Mouse (Mus musculus): ENCODE results near the gene Dis3l.

Dis3l gene

DNA sequence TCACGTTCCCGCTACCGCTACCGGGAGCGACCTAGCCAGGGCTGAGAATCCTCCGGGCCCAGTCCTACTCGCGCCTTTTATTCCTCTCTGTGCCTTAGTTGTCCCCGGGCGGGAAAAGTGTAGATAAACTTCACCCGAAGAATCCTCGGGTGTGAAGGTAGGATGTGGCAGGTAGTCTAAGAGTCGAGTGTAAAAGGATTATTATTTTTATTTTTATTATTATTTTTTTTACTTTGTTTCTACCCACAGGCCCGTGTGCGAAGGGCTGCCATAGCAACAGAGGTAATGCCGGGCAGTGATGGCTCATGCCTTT, at the start of gene Dis3l:
Gene Dis3l (minus strand): TSS at position 35 of the 313 bp plus-strand sequence.
- DNase-seq = no peak

DNA sequence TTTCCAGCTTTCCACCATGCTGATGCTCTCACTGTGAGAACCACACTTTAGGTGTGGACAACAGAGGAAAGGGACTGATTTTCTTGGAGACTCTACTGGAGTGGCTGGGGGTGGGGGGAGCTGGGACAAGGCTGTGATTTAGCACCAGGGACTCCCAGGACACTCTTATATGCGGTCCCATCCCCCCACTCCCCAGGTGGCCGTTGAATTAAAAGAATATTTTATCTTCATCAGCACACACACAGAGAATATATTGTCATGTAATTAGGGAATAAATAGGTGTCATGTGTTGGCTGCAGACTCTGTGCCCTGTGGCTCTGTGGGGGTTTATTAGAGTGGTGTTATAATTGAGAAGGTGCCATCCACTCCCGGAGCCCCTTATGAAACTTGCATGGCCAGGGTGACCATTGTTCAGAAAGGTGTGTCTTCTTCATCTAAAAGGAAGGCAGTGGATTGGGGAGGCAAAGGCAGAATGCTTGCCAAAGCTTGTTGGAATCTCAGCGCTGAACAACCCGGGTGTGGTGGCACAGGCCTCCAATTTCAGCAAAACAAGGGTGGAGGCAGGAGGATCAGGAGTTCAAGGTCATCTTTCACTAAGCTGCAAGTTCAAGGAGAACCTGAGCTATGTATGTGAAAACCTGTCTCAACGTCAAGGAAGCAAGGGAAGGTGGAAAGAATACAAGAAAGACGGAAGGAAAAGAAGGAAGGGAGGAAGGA, 48.6 kb upstream of the Dis3l start:
- DNase-seq = no peak

DNA sequence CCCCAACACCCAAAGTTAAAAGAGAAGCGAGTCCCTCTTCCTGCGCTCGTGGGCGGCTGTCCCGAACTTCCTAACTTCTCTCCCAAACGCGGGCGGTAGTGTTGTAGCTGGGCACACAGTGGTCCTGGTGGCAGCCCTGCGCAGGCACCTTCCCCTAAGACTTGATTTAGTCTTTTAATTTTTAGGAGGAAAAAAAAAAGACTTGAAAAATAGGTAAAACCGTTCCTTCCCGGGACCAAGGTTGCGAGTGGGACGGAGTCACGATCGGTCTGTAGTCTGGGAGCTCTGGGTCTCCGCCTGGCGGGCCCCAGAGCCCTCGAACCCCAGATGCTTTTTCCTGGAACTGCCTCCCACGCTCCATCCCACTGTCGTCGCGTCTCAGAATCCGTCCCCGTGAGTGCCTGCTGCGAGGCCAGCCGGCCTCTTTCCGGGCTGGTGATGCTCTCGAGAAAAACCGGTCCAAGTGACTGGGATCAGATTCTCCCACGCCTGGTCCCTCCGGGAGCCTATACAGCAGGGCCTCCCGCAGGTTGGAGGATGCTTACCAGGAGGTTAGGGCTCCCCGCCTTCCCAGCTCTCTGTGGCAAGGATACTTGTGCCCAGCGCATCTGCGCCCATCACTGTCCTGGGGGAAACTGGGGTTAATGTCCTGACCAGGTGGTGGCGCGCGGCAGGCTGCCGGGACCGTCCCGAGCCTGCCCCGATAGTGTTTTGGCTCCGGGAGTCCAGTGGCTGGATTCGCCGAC, 45.6 kb upstream of the Dis3l start:
- DNase-seq = peak; percentile 88

DNA sequence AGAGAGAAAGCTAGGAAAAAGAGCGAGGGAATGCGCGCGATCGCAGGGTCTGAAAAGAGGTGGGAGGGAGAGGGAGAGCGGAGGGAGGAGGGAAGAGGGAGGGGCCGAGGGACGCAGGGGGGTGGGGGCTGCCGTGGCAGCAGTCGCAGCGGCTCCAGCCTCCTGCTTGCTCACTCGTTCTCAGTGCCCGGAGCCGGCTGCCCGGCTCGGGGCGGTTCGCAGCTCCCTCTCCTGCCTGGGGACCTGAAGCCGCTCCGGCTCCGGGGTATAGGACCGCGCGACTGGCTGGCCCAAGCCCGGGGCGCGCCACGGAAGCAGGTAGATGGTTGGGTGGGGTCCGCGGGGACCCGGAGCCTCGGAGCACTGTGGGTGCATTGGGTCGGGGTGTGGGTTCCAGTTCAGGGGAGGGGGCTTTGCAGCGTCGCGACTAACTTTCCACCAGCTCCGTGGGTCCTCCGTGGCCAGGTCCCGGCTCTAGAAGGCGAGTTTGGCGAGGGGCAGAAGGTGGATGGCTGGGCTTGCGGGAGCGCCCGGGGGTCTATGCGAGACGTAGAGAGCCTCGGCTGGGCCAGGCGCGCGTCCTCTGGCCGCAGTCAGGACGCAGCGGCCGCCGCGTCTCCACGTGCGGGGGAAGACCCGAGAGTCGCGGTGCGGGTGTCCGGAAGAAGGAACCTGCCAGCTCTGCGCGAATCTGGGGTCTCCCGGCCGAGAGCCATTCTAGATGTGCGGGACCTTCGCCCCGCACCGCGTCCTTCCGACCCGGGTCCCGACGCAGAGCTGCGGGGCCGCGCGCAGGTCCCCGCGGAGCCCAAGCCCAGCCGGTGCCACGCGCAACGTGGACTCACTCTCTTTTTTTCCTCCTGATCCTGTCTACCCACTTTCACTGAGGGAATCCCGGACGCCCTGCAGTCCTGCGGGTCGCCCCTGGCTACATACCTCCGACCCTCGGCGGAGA, 44.7 kb upstream of the Dis3l start, which contains the start of gene Megf11:
Gene Megf11 (plus strand): TSS at position 116 of the 955 bp plus-strand sequence.
- peak; percentile 76 for DNase-seq

DNA sequence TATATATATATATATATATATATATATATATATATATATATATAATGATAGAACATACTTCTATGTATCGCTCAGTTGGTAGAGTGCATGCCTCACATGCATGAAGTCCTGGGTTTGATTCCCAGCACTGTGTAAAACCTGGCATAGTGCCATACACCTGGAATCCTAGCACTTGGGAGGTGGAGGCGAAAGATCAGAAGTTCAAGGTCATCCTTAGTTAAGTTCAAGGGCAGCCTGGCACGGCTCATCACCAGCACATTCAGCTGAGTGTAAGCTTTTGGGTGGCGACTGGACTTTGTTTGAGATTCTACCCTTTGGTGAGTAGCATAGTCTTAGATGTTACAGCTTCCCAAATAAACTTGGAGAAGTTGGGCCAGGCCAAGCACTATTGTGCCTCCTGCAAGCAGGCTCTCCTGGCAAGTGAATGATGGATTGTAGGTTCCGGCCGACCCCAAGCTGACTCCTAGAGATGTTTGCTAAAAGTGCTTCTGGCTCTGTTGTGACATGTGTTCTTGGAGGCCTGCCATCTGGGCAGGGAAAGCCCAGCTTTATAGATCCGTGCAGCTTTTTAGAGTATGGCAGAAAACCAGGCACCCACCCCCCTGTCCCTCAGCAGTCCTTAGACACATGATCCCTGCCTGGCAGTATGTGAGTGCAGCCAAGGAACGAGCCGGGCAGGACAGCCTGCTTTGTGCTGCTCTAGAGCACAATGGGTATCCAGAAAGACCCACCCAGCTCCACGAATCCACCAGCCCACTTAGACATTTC, 42.1 kb upstream of the Dis3l start:
- no peak for DNase-seq

DNA sequence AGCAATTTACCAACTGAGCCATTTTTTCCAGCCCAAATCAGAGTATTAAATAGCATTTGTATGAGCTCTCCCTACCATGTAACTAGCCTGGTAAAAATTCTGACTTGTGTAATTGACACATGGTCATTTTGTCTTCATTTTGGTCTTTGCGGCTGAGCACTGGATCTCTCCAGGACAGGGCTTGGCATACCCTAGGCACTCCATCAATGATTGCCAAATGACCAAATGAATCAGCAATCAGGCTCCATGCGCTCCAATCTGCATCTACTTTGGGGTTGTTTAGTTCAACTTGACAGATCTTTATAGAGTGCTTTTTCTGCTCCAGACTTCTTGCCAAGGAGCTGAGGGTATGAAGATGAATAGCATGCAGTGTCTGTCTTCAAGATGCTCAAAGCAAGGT, 35.3 kb upstream of the Dis3l start:
- DNase-seq = no peak

DNA sequence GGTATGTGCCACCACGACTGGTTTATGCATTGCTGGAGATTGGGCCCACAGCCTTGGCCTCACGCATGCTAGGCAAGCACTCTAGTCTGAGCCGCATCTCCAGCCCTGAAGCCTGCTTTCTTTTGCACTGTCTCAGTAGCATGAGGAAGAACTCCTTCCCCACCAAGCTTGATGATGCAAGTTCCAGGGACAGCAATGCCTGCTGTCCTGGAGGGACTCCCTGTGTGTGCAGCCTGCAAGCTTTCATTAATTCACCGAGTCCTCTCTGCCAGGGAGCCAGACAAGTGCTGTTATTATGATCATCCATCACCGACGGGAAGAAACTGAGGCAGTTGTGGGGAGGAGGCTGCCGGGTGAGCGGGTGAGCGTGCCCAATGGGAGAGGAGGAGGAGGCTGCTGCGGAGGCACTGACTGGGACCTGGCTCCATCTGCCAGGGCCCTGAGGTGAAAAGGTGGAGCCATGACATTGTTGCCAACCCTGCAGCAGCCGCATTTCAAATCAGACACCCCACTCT, 30.3 kb upstream of the Dis3l start:
- no peak for DNase-seq

DNA sequence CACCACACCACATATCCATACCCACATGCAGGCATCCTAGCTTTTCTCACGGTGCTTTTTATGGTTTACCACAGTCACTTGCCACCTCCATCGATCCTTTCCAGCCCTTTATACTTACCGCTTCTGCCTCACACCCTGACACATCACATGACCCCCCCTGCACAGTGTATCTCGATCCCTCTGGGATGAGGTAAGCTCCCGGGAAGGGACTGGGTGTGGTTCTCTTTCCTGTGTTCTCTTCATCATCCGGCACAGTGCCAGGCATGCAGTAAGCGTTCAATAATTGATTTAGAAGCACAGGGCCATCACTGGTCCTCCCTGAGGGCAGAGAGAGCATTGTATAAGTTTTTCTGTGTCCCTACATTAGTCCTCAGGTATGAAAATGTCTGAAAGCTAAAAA, 28.8 kb upstream of the Dis3l start:
- DNase-seq = no peak

DNA sequence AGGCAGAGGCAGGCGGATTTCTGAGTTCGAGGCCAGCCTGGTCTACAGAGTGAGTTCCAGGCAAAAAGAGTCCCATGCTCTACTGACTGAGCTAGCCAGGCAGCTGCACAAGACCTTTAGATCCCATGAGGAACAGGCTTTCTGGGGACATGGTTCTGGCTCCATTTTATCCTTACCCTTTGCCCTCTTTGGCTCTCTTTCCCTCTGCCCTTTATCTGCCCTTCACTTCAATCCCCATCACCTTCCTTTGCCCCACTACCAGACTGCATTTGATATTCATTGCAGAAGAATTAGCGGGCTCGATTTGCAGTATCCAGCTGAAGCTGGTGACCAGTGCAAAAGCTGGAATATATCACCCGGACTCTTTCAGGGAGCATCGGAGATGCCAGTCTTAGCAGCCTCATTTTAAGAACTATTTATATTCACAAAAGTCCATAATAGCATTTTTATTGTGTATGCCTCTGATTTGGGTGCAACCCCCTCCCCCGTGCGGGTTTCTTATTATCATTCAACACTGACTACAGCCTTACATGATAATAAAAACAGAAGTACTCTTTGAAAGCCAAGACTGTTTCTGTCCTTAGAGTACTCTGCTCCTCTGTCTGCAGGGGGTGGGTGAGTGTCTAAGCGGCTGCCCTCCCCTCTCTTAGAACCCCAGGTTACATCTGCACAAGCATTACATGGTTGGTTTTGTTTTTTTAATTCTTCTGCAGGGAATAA, 20.3 kb upstream of the Dis3l start:
- no peak for DNase-seq

DNA sequence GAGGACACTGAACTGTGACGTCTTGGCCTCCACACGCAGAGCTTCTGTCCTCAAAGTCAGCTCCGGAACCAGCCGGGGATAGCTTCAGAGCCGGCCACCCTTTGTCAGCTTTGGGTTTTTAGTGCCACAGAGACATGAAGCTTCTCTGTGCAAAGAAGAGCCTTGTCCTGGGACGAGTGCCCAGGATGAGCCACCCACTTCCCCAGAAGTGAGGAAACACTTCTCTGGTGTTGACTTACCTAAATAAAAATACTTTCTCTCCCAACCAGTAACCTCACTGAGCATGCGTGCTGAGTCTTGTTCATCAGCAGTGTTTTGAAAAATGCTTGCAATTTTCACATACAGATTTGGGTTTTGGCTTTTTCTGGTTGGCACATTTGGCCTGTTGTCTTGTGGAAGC, 14.5 kb upstream of the Dis3l start:
- DNase-seq = no peak

DNA sequence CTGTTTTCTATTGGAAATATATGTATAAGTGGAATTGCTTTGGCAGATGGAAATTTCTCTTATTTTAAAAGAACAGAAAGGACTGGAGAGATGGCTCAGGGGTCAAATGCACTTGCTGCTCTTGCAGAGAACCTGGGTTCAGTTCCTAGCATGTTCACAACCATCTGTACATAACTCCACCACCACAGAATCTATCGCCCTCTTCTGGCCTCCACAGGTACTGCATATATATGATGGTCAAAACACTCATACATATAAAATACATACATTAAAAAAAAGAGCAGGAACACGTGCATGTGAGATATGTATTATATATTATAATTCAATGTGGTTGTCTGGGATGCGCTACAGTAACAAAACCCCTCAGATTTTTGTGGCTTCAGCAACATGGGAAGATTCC, 10.1 kb upstream of the Dis3l start:
- no peak for DNase-seq

DNA sequence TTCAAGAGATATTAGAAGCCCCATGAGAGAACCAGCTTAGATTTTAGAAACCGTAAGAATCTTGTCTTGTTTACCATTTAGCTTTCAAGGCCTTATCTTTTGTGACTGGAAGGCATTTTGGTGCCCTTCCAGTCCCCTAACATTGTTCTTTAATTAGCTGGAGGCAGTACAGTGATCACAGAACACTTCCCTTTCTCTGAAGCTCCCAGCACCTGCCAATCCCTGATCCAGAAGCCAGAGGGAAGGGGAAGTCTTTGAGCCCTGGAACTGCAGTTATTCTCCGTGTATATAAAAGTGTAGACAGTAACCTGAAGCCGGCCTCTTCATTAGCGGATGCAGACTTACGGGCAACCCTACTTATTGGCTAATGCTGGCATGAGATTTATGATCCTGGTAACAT, 8.4 kb upstream of the Dis3l start:
- no peak for DNase-seq

DNA sequence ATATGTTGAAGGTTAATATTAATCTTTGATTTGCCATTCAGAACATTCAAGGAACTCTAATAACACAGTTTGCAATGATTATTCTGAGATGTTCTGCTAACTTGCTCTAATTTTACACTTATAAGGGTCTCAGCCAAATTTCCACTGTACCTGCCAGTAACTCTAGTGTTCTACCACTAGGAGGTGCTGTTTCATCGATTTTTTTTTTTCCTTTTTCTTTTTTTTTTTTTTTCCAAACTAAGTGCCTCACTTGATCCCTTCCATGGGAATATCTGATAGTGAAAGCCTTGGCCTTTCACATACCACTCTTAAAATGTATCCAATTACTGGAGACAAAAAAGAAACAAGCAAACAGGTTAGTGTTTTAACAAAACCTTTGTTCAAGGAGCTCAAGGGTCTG, 6.3 kb upstream of the Dis3l start:
- DNase-seq = no peak

DNA sequence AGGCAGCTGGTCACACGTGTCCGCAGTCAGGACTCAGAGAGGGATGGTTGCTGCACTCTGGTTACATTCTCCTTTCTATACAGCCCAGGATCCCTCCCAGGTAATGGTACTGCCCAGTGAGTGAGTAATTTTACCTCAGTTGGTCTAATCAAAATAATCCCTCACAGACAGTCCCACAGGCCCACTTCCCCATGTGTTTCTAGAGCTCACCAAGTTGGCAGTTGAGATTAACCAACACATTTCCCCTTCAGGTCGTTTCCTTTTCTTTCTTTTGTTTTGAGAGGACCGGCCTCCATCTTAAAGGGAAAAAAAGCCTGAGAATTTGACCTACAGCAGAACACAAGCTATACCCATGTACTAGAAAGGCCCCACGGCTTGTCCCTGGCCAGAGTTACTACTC, 4.8 kb upstream of the Dis3l start:
- DNase-seq = no peak

DNA sequence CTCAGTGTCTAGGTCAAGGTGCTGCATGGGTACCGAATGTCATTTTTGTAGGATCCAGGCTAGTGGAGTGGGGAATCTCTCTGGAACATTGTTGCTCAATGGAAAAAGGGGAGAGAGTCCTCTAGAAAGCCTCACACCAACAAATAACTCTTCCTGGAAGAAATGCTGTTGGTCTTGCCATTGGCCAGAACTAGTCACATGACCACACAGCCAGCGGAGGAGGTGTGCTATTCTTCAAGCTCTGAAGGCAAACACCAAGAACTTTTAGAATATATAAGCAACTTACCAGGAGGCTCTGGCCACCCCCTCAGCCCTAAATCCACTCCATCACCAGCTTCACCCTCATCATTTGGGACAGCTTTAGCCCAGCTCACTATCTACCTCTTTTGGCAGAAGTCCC, 2.6 kb upstream of the Dis3l start:
- no peak for DNase-seq

DNA sequence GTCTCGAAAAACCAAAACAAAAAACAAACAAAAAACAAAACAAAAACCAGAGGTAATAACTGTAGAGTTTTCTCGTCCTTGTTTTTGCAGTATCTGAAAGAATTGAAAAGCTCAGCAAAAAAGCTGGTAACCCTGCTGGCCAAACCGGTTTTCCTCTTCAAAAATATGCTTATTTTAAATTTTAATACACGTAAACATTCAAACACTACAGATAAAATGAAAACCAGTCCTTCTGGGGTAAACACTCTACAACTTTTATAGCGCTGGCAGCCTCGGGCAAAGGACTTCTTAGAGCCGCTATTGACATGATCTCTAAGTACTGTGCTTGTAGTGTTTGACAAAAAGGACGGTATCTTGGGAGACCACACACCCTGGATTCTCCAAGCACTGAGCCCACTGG, 583 bp upstream of the Dis3l start:
- no peak for DNase-seq

DNA sequence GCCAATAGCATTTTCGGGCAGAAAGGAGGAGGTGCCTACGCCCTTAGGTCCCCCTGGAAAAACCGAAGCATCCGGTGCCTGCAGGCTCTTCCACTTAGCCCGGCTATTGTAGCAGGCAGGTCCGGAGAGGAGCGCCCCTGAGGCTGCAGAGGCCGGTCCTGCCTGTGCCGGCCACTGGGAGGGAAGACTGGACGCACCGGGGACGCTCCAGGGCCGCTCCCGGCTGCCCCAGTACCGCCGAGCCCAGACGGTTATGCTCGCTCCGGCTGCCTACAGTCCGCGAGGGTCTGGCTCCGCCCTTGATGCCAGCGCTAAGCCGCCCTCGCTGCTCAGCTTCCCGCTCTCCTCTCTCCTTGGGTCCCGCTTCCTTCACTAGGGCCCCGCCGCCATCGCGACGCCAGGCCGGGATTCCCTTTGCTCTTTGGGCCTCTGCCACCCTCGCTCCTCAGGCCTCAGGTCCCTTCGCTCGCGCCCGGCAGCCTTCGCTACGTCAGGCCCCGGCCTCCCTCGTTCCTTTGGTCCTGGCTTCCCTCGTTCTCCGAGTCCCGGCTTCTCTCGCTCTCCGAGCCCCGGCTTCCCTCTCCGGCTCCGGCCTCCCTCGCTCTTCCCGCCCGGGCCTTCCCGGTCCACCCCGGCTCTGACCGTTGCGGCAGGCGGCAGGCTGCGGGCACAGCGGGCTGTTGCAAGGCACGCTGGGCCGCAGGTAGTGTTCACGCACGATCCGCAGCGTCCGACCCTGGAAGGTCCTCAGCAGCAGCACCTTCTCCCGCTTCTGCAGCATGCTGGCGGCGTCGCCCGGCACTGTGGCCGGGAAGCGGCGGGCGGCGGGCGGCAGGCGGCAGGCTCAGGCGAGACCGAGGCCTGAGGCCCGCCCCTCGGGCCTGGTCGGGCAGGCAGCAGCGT, 486 bp downstream of the Dis3l start:
- DNase-seq = peak; percentile 77

DNA sequence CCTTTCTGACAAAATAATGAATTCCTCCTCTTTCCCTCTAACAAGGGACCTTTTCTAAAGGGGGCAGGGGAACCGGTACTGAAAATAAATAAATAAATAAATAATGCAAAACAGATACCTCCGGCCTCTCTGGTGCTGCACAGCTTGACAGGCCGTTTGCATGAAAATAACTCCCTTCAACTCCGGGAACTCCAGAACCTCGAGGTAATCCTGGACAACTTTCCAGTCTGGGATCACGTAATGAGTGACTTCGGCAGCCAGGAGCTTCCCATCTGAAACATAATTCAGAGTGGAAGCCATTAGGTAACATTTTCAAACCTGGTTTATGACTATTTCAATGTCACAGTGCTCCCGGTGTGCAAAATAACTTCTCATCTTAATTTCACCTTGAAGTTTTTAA, 1.7 kb downstream of the Dis3l start:
- DNase-seq = no peak

DNA sequence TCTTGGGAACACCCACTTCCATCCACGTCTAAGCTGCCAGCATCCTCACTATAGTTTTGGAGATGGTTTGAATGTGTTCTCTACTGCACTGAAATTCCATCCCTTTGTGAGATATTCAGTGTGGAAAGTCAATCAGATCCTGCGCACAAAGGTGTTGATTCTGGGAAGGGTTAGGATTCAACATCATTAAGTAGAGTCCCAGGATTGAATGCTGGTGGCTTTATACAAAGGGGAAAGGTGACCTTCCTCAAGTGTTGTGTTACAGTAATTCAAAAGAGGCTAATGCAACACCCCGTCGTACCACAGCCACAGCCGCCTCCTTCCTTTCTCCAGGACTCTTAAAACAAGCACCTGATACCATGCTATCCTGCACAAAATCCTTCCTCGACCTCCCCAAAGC, 5.3 kb downstream of the Dis3l start:
- DNase-seq = no peak

DNA sequence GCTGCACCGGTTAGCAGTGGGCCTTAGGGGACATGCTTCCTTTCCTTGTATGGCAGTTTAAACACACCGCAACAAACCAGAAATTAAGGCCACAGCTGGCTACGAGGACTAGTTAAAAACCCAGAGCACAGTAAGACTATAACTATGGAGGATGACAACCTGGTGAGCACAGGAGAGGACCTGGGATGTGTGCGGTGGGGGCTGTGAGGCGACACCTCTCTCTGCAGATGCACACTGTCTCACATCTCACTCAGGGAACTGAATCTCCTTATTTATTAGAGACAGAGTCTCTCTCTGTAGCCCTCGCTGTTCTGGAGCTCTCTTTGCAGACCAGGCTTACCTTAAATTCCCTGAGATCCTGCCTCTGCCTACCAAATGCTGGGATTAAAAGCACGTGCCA, 17.1 kb downstream of the Dis3l start:
- no peak for DNase-seq

DNA sequence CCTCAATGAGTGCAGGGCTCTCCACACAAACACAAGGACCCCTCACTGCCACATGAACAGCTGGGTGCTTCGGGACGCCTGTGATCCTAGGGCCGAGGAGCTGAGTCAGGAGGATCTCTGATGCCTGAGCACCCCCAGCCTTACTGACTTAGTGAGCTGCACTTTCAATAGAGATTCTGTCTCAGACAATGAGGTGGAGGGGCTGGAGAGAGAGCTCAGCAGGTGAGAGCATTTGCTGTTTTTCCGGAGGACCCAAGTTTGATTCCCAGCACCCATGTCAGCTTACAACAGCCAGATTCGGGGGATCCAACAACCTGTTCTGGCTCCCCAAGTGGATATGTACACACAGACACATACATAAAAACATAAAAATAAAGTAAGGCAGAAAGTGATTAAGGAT, 24.1 kb downstream of the Dis3l start:
- no peak for DNase-seq
